Mouse (Mus musculus): Measurements from ENCODE around the gene Olfml2a. TPM values are rescaled to one million over a fixed set of nuclear protein-coding genes. Genes with fewer than 3 reads are reported as not detected.
A peak's percentile ranks its signal among the peaks of the same experiment; 100 is the strongest.

Gene Olfml2a
- polyA plus RNA-seq, 1 experiment from 2014 or later: 1.5 TPM

- Histone ChIP-seq H3K4me2 (replicated peaks; ENCODE audit: low read depth) (no peak overlapping the region), H3K27me3 (replicated peaks; ENCODE audit: control insufficient read depth, insufficient read depth, low read length) (no peaks in the 10 kb centered on the region; the same call in 1 of the 2 replicates), H3K36me3 (ENCODE audit: control insufficient read depth, insufficient read depth) (no peaks in the 10 kb centered on the region), H3K4me1 (replicated peaks; ENCODE audit: control insufficient read depth, insufficient read depth, low read length) (no peaks in the 10 kb centered on the region), H3K9ac (ENCODE audit: low read depth, low read length) (no peak overlapping the region), H3K4me3 (ENCODE audit: low read depth, low read length) (no peak overlapping the region), H3K27ac (ENCODE audit: low read depth, low read length) (no peak overlapping the region), H3K9me3 (ENCODE audit: control insufficient read depth) (no peaks in the 10 kb centered on the region)
- peak; percentile 52 for TF ChIP-seq CTCF (IDR thresholded peaks at IDR 0.05; ENCODE audit: low read depth)
- WGBS: 98% methylated on average over 2 of the region's 2 CpGs
- ATAC-seq: no peak
These were observed 51.7 kb downstream of the Olfml2a start for GRCm38 (mm10) chr2:38983456-38983855.

- no peaks in the 10 kb centered on the region for H3K36me3 ChIP-seq (ENCODE audit: control insufficient read depth, insufficient read depth)
- no peak for ATAC-seq
- TF ChIP-seq CTCF (IDR thresholded peaks at IDR 0.05; ENCODE audit: low read depth): no peak
- WGBS: 67% methylated on average over 3 of the region's 3 CpGs
- H3K4me3 ChIP-seq (ENCODE audit: low read depth, low read length): no peak overlapping the region
- no peak overlapping the region for H3K9ac ChIP-seq (ENCODE audit: low read depth, low read length)
- no peaks in the 10 kb centered on the region for H3K9me3 ChIP-seq (ENCODE audit: control insufficient read depth)
- no peak overlapping the region for H3K4me2 ChIP-seq (replicated peaks; ENCODE audit: low read depth)
- H3K27me3 ChIP-seq (replicated peaks; ENCODE audit: control insufficient read depth, insufficient read depth, low read length): no peaks in the 10 kb centered on the region
- no peaks in the 10 kb centered on the region for H3K4me1 ChIP-seq (replicated peaks; ENCODE audit: control insufficient read depth, insufficient read depth, low read length)
- H3K27ac ChIP-seq (ENCODE audit: low read depth, low read length): no peak overlapping the region
These were observed 54.8 kb downstream of the Olfml2a start for GRCm38 (mm10) chr2:38986580-38986979.

- no peak overlapping the region for H3K4me3 ChIP-seq (ENCODE audit: low read depth, low read length)
- H3K9me3 ChIP-seq (ENCODE audit: control insufficient read depth): no peaks in the 10 kb centered on the region
- ATAC-seq: no peak
- no peak overlapping the region for H3K4me2 ChIP-seq (replicated peaks; ENCODE audit: low read depth)
- TF ChIP-seq CTCF (IDR thresholded peaks at IDR 0.05; ENCODE audit: low read depth): no peak
- no peak overlapping the region for H3K9ac ChIP-seq (ENCODE audit: low read depth, low read length)
- H3K27ac ChIP-seq (ENCODE audit: low read depth, low read length): no peak overlapping the region
- WGBS: 40% methylated on average over 1 of the region's 1 CpGs
- H3K4me1 ChIP-seq (replicated peaks; ENCODE audit: control insufficient read depth, insufficient read depth, low read length): no peaks in the 10 kb centered on the region
- H3K27me3 ChIP-seq (replicated peaks; ENCODE audit: control insufficient read depth, insufficient read depth, low read length): no peaks in the 10 kb centered on the region
- no peaks in the 10 kb centered on the region for H3K36me3 ChIP-seq (ENCODE audit: control insufficient read depth, insufficient read depth)
These were observed 55.6 kb downstream of the Olfml2a start for GRCm38 (mm10) chr2:38987371-38987770.

GRCm38 (mm10) chr2:38987803-38988510, 56.2 kb downstream of the Olfml2a start:
- Histone ChIP-seq H3K27me3 (replicated peaks; ENCODE audit: control insufficient read depth, insufficient read depth, low read length) (no peaks in the 10 kb centered on the region), H3K4me3 (ENCODE audit: low read depth, low read length) (no peak overlapping the region), H3K9me3 (ENCODE audit: control insufficient read depth) (no peaks in the 10 kb centered on the region), H3K4me2 (replicated peaks; ENCODE audit: low read depth) (no peak overlapping the region), H3K27ac (ENCODE audit: low read depth, low read length) (no peak overlapping the region), H3K9ac (ENCODE audit: low read depth, low read length) (no peak overlapping the region), H3K36me3 (ENCODE audit: control insufficient read depth, insufficient read depth) (no peaks in the 10 kb centered on the region), H3K4me1 (replicated peaks; ENCODE audit: control insufficient read depth, insufficient read depth, low read length) (no peaks in the 10 kb centered on the region)
- TF ChIP-seq CTCF (IDR thresholded peaks at IDR 0.05; ENCODE audit: low read depth): no peak
- no peak for ATAC-seq
- 86% methylated on average over 6 of the region's 6 CpGs for WGBS

GRCm38 (mm10) chr2:38988929-38989328, 57.2 kb downstream of the Olfml2a start:
- Histone ChIP-seq H3K9ac (ENCODE audit: low read depth, low read length) (no peak overlapping the region), H3K4me2 (replicated peaks; ENCODE audit: low read depth) (no peak overlapping the region), H3K36me3 (ENCODE audit: control insufficient read depth, insufficient read depth) (no peaks in the 10 kb centered on the region), H3K4me1 (replicated peaks; ENCODE audit: control insufficient read depth, insufficient read depth, low read length) (no peaks in the 10 kb centered on the region), H3K9me3 (ENCODE audit: control insufficient read depth) (no peaks in the 10 kb centered on the region), H3K27me3 (replicated peaks; ENCODE audit: control insufficient read depth, insufficient read depth, low read length) (no peaks in the 10 kb centered on the region), H3K27ac (ENCODE audit: low read depth, low read length) (no peak overlapping the region), H3K4me3 (ENCODE audit: low read depth, low read length) (no peak overlapping the region)
- 89% methylated on average over 2 of the region's 2 CpGs for WGBS
- ATAC-seq: no peak
- TF ChIP-seq CTCF (IDR thresholded peaks at IDR 0.05; ENCODE audit: low read depth): no peak

- no peak for TF ChIP-seq CTCF (IDR thresholded peaks at IDR 0.05; ENCODE audit: low read depth)
- no peaks in the 10 kb centered on the region for H3K9me3 ChIP-seq (ENCODE audit: control insufficient read depth)
- no peak overlapping the region for H3K27ac ChIP-seq (ENCODE audit: low read depth, low read length)
- ATAC-seq: peak; percentile 50; the same call in 1 of the 2 replicates
- WGBS: 40% methylated on average over 4 of the region's 4 CpGs
- H3K4me2 ChIP-seq (replicated peaks; ENCODE audit: low read depth): 0 out of 2 replicates have a peak overlapping the region, but pooled peaks have one; percentile 24
- H3K4me3 ChIP-seq (ENCODE audit: low read depth, low read length): no peak overlapping the region
- H3K27me3 ChIP-seq (replicated peaks; ENCODE audit: control insufficient read depth, insufficient read depth, low read length): no peaks in the 10 kb centered on the region
- H3K9ac ChIP-seq (ENCODE audit: low read depth, low read length): no peak overlapping the region
- H3K4me1 ChIP-seq (replicated peaks; ENCODE audit: control insufficient read depth, insufficient read depth, low read length): no peaks in the 10 kb centered on the region
- no peaks in the 10 kb centered on the region for H3K36me3 ChIP-seq (ENCODE audit: control insufficient read depth, insufficient read depth)
These were observed 60.2 kb downstream of the Olfml2a start for GRCm38 (mm10) chr2:38992004-38992403.
